Mouse (Mus musculus) left cerebral cortex, adult 9 months (tissue): ENCODE measurements around the gene Wsb1.
"Not testable (repeated sequence)": the region's sequence is repeated elsewhere in the genome, so short reads cannot be mapped to it uniquely, and the experiment has no call there.

ENCODE experiments used
- DNase-seq, 2 experiments: peaks; one replicate each; pipeline ENCODE4 v3.0.0; 2022; ENCODE audit warnings: low spot score in 2 of 2

Gene Wsb1

DNA sequence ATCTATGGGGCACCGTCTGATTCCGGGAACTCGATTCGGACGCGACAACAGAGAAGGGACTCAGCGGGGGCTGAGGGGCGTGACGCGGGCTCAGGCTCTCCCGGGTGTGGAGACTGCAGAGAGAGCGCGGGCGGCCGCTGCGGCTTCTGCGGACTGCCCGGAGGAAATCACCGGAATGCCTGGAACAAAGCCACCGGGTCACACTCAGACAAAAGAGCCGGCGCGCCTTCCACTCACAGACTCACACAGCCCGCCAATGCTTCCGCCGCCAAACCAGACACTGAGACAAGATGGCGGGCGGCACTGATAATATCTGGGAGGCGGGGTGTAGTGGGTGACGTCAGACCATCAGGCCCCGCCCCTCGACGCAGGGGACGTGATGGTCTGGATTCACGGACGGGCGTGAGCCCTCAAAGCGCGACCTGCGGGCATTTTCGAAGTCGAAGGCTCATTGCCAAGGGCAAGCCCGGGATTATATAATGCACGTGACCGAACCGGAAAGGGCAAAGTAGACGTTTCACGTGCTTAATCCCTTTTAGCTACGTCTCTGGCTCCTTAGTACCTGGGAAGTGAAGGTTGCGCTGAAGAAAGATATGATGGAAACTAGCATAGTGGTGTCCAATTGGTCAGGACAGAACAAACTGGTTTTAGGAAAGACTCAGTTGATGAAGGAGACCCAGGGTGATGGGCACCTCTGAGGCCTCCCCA is at the start of gene Wsb1:
Wsb1 (minus strand) TSS at position 281 of the 708 bp plus-strand sequence.
- peak; percentile 80 to 94 for DNase-seq

DNA sequence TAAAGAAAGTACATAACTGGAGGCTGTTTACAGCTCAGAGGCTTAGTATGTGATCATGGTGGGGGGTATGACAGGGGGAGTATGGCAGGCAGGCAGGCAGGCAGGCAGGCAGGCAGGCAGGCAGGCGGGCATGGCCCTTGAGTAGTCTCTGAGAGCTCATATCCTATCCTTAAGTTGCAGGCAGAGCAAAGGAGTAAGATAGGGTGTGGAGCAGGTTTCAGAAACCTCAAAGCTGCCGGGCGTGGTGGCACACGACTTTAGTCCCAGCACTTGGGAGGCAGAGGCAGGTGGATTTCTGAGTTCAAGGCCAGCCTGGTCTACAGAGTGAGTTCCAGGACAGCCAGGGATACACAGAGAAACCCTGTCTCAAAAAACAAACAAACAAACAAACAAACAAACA is 49.8 kb upstream of the Wsb1 start:
- not testable (repeated sequence) for DNase-seq

DNA sequence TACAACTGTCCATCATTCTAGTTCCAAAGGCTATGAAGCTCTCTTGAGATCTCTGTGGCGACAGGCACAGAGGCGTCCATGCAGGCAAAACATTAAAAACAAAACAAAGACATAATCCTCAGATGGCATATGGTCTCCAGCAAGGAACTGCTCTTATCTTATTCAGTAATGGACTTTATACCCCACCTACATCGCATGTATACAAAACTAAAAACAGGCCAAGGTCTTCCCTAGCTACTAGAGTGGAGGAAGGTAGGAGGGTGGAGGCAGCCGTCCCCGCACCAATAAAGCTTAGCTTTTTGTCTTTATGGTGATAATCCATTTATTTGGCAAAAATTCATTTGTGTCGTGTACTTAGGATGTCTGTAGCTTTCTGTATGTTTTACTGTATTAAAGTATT is 48.6 kb upstream of the Wsb1 start:
- no peak for DNase-seq

DNA sequence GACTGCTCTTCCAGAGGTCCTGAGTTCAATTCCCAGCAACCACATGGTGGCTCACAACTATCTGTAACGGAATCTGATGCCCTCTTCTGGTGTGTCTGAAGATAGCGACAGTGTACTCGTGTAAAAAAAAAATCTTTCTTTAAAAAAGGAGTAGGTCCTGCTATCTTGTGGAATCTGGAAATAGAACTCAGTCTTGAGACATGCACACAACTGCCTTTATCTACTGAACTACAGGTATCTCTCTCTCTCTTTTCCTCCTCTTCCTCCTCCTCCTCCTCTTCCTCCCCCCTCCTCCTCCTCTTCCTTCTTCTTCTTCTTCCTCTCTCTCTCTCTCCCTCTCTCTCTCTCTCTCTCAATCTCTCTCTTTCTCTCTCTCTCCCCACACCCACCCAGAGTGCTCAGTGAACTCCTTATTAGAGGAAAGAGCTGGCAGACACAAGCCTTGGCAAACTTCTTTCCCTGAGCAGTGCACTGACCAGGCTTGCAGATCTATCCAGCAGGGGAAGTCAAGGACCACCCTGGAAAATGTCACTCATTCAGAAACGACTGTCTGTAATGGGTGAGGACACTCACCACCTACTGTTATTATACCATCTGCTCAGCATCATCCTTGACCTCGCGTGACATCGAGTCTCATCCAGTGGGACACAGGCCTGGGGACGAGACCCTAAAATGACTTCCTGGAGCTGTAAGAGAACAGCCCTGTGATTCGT is 45.4 kb upstream of the Wsb1 start:
- DNase-seq: no peak

DNA sequence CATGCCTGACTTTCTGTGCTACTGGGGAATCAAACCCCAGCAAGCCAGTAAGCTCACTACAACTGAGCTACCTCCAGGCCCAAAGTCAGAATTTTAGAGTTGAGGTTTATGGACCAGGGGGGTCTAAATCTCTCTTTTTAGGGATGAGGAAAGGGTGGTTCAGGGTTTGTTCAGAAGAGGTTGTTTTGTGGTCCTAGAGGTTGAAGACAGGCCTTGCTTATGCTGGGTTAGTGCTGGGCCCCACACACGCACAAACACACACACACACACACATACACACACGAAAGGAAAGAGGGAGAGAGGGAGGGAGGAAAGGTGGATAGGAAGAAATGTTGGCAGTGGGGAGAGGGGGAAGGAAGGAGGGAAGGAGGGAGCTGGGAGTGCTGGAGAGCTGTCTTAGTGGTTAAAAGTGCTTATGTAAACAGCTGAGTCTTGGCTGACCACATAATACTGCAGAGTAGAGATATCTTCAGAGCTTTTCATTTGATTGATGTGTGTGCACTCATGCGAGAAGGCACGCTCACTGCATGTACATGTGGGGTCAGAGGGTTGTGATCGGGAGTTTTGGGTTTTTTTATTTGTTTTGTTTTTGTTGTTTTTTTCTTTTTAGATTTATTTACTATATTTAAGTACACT is 42.5 kb upstream of the Wsb1 start, which contains the start of gene Gm9964:
Gm9964 (minus strand) TSS at position 51 of the 636 bp plus-strand sequence.
- DNase-seq: no peak

DNA sequence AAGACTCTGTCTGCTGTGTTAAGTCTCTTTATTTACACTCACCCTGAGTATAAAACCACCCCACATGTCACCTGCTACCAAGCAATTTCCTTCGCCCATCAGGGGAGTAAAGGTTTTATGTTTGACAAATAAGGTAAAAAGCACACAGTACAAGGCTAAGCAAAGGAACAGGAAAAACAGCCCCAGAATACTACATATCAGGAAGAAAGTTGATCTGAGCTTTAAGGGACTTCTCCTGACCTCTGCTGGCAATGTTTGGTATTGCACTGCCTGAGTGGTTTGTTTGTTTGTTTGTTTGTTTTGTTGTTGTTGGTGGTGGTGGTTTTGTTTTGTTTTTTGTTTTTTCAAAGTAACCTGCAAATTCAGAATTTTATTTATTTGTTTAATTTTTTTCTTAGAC is 41.7 kb upstream of the Wsb1 start:
- DNase-seq: peak in 1 of 2 experiments; percentile 49

DNA sequence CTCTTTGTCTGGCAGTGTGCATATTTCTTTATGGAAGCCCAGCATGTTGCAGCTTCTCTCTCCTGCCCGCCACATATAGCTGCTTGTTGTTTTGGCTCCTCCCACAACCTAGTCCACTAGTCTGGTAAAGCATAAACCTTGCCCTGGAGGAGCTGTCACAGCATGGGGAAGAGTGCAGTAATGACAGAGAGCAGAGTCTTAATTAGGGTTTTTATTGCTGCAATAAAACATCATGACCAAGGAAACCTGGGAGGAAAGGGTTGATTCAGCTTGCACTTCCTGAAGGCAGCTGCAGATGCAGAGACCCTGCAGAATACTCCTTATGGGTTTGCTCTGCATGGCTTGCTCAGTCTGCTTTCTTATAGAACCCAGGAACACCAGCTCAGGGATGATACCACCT is 39.5 kb upstream of the Wsb1 start:
- no peak for DNase-seq

DNA sequence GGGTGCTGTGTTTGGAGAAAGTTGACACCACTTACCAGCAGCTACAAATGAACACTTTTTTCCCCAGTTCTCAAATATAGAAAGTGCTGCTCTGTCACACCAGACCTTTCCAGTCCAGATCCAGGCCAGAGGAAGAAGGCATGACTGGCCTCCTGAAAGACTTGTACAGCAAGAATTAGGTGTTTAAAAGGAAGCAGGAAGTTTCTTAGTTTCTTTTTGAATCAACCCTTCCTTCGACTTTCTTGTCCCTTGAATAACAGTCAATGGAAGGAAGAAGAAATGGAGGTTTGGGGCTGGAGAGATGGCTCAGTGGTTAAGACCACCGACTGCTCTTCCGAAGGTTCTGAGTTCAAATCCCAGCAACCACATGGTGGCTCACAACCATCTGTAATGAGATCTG is 38.6 kb upstream of the Wsb1 start:
- DNase-seq: no peak

DNA sequence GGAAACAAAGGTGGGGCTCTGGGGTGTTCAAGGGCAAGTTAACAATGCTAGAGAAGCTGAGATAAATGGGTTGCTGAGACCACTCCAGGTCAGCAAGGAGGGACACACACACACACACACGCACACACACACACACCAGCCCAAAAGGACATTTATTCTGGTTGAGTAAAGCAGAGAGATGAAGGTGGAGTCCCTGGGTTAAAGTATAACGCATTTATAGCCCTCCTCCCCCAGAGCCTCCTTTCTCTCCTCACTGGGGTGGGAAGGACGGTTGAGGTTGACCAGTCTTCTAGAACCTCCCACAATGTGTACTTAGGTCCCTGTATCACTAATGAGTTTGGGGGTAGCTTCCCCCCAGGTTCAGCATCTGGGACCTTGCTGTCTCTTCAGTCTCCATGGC is 37.7 kb upstream of the Wsb1 start:
- DNase-seq: no peak

DNA sequence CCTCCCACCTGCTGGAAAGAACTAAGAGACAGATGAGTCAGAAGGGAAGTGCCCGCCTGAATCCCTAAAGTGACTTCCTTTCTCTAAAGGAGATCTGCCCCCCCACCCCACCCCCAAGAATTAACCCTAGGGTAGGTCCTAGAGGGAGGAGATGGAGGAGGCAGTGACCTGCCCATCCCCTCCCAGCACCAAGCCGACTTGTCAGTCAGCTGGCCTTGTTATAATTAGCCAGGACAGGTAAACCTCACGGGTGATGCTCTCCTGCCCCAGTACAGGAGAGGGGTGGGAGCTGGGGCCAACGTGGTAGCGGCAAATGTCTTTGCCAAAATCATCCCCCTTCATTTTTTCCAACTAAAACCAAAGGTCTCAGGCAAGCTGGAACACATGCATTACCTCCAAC is 37.2 kb upstream of the Wsb1 start:
- DNase-seq: no peak

DNA sequence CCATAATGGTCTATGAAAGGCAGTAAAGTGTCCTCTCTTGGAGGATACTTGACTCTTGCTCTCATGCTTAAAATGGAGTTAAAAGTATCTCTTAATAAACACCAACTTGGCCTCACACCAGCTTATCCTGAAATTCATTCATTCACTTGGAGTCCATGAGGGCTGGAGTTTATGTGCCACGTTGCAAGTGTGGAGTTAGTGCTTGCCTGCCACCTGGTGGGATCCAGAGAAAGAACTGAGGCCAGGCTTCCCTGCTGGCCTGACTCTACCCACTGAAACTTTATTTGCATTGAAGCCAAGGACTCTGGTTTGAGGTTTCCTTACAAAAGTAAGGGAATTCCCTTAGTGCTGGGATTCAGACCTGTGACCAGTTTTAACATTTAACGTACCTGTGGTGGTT is 36.0 kb upstream of the Wsb1 start:
- no peak for DNase-seq

DNA sequence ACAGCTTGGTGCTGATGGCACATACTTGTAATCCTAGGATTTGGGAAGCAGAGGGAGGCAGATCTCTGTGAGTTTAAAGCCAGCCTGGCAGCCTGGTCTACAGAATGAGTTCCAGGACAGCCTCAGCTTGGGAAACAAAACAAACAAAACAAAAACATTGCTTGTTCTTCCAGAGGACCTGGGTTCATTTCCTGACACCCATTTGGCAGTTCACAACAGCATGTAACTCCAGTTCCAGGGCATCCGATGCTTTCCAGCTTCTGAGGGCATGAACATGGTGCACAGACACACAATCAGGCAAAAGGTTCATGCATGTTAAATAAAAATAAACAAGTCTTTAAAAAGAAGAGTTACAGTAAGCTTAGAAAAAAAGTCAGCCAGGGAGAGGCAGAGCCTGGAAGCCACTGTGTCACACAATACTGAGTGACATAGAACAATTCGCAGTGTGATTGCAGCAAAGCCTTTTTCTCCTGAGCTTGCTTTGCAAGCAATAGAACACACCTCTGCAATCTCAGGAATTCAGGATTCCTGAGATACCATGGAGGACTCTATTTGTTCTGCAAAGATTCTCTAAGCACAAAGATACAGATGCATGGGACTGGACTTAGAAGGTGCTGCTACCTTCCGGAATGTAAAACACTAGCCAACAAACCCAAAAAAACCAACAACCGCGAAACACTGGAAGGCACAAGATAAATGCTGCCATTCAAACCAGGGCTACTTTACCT is 34.6 kb upstream of the Wsb1 start:
- no peak for DNase-seq

DNA sequence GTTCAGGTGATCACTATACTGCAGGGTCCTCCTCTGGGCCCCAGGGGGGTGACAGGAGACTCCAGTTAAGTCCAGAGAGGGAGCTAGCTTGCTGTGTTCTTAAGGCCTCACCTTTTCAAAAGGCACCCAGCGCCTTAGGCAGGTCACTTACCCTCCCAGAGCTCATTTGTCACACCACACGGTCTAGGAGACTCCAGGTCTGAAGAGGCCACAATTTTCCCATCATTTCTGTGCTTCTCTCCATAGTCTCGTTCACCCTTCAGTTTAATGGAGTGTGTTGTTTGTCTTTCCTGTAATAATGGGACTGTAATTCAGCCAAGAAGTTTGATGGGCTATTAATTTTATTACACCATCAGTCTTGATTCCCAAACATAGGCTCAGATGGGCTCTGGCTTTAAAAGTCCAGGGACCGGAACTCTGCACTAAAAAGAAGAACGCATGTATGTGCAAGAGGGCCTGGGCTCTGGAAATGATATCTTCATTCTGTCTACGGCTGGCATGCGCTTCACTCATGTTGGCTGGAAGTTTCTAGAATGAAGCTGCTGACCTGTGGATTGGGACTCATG is 33.9 kb upstream of the Wsb1 start:
- no peak for DNase-seq

DNA sequence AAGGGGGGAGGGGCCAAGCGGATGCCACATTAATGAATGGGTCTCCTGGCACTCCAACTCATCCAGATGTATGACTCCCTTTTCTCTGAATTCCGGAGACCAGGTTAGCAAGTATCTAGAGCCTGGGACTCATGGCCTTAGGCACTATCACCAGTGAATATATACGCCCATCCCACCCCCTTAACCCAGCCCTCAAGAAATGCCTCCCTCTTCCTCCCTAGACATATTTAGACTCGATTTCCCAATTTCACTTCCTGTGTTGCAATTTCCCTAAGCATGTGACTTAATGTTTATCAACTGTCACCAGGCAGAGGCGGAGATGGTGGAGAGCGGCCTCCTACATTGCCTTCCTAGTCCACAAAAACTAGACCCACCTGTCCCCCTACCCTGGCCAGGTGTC is 33.0 kb upstream of the Wsb1 start:
- DNase-seq: peak in 1 of 2 experiments; percentile 23

DNA sequence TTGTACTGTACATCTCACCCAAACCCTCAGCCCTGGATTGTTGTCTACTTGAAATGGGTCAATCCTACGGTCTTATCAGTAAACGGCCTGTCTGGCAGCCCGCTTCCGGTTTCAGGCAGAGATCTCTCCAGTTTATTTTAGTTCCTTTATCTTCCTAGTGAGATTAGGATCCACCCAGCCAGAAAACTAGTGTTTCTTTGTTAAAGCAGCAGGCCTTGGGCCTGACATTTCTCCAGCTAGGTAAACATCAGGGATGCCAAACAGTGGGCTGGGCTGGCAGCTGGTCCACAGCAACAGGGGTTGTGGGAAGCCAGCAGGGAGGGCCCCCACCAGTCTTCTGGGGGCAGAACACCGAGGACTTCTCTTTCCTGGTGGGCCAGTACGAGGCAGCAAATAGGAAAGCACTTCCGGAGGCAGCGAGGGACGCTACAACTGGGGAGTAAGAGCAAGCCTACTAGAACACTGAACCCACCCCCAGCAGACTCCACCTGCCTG is 31.9 kb upstream of the Wsb1 start:
- no peak for DNase-seq

DNA sequence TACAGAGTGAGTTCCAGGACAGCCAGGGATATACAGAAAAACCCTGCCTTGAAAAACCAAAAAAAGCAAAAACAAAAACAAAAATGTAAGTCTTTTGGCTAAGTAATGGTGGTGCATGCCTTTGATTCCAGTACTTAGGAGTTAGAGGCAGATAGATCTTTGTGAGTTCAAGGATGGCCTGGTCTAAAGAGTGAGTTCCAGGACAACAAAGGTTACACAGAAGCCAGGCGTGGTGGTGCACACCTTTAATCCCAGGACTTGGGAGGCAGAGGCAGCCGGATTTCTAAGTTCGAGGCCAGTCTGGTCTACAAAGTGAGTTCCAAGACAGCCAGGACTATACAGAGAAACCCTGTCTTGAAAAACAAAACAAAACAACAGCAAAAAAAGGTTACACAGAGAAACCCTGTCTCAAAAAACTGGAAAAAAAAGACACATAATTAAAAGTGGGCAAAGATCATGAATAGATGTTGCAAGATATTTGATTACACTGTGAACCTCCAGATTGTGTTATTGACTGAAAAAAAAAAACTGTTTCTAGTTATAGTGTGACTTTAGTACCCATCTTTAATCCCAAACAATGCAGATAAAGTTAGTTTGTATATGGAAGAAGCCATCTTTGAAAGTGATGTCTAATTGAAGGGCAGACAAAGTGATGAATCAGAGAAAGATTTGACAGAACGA is 29.0 kb upstream of the Wsb1 start:
- DNase-seq: no peak

DNA sequence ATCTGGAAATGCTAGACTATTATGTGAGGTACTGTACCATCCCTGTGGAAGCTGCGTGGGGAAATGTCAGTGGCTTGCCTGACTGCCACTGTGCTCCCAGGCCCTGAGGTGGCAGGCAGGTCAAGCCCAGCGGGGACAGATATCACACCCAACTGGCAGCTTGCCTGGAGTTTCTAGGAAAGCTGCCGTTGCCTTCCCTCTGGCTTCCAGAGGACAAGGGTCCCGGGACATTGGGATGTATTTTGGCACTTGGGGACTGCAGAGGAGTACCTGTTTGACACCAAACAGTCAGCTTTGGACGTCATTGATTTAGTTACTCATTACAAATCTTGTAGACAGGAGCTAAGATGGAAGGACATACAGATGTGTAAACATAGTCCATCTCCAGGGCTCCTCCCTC is 26.9 kb upstream of the Wsb1 start:
- DNase-seq: no peak

DNA sequence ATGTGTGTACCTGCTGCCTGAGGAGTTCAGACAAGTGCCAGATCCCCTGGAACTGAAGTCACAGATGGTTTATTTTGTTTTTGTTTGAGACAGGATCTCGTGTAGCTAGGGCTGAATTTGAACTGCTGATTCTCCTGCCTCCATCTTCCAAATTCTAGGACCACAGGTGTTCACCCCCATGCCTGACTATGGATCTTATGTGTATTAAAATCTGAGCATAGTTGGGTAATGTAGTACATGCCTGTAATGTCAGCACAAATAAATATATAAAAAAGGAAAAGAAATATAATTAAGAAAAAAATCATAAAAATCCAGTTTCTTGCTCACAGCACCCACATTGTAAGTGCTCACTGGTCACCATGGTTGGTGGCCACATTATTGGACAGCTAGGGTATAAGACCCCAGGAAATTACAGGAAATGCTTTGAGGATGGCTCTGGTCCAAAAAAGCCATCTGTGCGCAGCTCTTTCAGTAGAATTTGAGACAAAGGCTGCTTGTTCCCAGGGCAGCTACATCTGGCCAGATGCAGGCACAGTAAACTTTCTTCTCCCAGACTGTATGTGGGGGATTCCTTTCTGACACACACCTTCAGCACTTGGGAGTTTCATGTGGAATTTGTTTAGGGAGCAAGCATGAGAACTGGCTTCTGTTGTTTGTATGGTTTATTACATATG is 25.4 kb upstream of the Wsb1 start:
- no peak for DNase-seq

DNA sequence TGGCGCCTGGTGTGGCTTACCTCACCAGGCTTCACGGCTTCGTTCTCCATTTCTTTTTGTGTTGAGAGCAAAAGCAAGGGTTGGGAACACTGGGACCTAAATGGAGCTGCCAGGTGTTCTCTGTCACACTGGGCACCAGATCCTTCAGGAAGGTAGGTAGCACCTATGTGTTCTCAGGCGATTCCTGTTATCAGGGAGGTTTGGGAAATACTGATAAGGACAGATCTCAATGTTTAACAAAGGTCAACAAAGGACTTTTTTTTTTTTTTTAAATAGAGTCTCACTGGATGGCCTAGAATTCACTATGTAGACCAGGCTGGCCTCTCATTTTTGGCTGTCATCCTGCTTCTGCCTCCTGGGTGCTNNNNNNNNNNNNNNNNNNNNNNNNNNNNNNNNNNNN is 19.3 kb upstream of the Wsb1 start:
- DNase-seq: no peak

DNA sequence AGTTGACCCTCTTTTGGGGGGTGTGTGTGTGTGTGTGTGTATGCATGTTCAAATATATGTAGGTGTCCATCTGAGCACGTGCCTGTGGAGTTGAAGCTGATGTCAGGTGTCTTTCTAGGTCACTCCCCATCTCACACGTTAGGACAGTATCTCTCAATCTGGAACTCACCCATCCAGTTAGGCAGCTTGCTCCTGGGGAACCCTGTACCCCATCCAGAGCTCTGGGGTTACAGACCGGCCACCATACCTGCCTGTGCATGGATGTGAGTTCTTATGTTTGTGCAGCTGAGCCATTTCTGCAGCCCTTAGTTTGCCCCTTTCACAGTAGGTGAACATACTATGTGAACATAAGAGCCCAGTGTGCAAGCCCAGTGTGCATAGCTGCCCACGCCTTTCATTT is 18.6 kb upstream of the Wsb1 start:
- DNase-seq: no peak

DNA sequence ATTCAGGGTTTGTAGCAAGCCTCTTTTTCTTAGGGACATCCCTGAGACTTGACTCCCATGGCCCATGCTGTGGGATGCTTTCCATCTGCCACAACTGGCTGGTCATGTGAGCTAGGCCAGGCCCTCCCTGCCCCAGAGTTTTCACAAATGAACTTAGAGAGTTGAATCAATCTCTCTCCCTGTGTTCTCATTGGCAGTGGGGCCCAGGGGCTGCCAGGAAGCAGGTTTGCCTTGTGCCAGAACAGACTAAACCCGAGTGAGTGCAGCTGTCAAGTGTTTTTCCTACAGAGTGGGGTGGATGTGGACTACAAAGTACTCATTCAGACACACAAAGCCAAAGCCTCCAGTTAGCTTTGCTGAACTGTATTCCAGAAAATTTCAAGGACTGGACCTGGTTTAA is 12.7 kb upstream of the Wsb1 start:
- DNase-seq: peak in 1 of 2 experiments; percentile 27
